Mouse (Mus musculus) central nervous system, embryonic 18 days (tissue): ENCODE results near the gene Shisa7. TPM values are rescaled to one million over a fixed set of nuclear protein-coding genes. Genes with fewer than 3 reads are reported as not detected.

ENCODE experiments used
- polyA plus RNA-seq: library from polyadenylated mRNA; depleted of rRNA; stranded (reverse); fragments of >200 nt; gene quantifications from 2 replicates; pipeline ENCODE4 v1.2.3, GENCODE M21; 2012; rRNA removed

Gene Shisa7
- polyA plus RNA-seq: 155 and 178 TPM in 2 replicates

GRCm38 (mm10) chr7:4844245-4844916, at the start of gene Shisa7:
Gene Shisa7, minus strand, starts transcription at chr7:4844696.

DNA sequence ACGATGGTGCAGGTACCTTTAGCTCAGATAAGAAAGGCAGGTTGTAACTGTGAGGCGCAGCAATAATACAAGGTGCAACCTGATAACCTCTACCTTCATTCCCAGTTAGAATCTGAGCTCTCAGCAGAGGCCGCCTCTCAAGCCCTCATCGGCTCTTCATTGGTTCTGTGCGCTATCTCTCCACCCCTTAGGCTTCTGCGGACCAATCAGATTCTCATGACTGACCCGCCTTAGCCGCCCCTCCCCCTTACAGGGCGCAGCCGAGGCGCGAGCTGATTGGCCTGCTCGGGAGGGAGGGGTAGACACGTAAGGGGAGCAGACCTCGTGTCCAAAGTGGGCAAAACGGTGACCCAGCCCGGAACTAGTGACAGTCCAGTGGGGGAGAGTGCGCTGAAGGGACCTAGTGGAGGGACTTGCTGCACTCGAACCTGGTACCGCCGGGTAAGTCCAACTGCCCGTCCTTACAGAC, 32.3 kb upstream of the Shisa7 start, which contains the start of gene Isoc2a:
TSS of gene Isoc2a (plus strand) at position 401 of the 469 bp plus-strand sequence.

GRCm38 (mm10) chr7:4870133-4870532, 25.6 kb upstream of the Shisa7 start, which contains the start of gene Isoc2b:
Gene Isoc2b, minus strand, starts transcription at chr7:4870258.

DNA sequence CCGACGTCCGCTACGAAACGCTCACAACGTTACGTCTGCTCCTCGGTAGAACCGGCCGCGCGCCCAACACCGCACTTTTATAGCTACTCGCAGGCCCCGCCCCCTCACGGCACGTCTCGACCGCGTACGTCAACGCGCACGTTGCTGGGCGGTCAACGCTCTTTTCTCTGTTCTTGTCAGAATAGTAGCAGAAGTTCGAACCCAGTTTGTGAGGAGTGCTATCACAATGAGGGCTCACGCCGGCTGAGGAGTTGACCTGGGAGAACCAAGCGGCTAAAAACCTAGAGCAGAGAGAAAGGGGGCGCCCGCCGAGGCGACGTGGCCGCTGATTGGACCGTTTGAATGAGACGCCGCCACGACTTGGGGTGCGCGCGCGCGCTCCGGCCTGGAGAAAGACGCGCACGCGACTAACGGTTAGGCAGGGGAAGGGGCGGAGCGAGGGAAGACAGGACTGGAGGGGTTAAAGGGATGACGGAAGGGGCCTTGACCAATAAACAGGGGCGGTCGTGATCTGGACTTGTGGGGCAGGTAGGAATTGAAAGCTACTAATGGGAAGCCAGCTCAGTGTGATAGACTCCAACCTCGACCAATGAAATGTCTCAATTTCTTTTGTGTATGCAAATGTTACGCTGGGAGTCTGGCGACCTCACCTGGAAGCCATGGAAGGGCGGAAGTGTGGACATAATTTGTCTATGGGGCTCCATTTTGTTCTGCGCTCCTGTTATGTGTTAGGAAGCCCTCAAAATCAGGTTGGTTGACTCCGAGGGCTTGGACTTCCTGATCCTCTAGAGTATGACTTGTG, 32.0 kb downstream of the Shisa7 start, which contains the start of gene Ube2s:
TSS of gene Ube2s (minus strand) at position 288 of the 802 bp plus-strand sequence.

DNA sequence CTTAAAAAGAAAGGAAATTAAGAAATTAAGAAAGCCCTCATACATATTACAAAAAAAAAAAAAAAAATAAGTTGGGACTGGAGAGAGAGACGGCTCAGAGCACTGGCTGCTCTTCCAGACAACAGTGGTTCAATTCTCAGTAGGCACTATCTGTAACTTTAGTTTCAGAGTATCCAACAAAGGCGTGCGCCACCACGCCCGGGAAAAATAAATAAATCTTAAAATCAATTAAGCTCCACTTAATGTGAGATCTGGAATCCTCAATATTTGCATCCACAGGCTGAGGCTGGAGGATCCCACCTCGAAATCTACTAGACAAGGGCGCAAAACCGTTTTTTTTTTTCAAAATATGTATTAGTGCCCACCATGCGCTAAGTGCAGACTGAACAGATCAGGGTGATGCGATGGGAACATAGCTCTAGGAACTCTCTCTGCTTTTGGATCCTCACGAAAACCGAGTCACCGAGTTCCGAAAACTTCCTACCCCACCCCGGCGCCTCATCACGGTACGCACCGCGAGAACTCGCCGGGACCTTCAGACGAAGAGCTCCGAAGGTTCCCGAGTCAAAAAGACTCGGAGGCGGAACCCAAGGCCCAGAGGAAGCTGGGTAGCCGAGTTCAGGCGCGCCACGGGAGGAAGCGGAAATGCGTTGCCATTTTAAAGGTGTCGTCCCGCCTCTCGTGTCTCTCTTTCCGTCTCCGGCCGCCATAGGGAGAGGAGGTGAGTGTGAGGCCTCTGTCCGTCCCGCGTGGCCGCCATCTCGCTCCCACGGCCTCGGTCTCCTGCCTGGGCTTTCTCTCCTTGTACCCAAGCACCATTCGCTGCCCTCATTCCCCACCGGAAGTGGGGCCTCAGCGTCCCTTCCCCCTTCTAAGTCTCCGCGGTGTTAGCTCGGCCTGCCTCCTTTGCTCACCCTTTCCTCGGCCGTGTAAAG, 52.0 kb downstream of the Shisa7 start, which contains the start of gene Rpl28:
TSS of gene Rpl28 (plus strand) at position 597 of the 935 bp plus-strand sequence.

GRCm38 (mm10) chr7:4789436-4789935, 55.0 kb downstream of the Shisa7 start, which contains the start of gene Tmem238:
Gene Tmem238, minus strand, starts transcription at chr7:4789656.

GRCm38 (mm10) chr7:4782759-4783158, 61.7 kb downstream of the Shisa7 start, which contains the start of the genes Il11 and Tmem190:
Gene Il11, minus strand, starts transcription at chr7:4782859.
Gene Tmem190, plus strand, starts transcription at chr7:4782937.

Other genes with a start within 250 kb of the Shisa7 start
- 3.0 and 3.2 TPM in 2 replicates for gene Ptprh, start 240.7 kb downstream of the Shisa7 start, polyA plus RNA-seq
- 37.0 and 37.6 TPM in 2 replicates for gene Tmem86b, start 213.3 kb downstream of the Shisa7 start, polyA plus RNA-seq
- 101 and 103 TPM in 2 replicates for gene Ppp6r1, start 185.7 kb downstream of the Shisa7 start, polyA plus RNA-seq
- gene Hspbp1, start 159.6 kb downstream of the Shisa7 start, polyA plus RNA-seq: 102 and 104 TPM in 2 replicates
- gene Brsk1, start 154.1 kb downstream of the Shisa7 start, polyA plus RNA-seq: 143 and 158 TPM in 2 replicates
- 0.11 and 0.14 TPM in 2 replicates for gene Tmem150b, start 119.4 kb downstream of the Shisa7 start, polyA plus RNA-seq
- gene Kmt5c, start 104.6 kb downstream of the Shisa7 start, polyA plus RNA-seq: 112 and 122 TPM in 2 replicates
- 29.6 and 43.1 TPM in 2 replicates for gene Cox6b2, start 91.6 kb downstream of the Shisa7 start, polyA plus RNA-seq
- 0.03 TPM in 1 of 2 replicates, not detected in the other for gene Fam71e2, start 73.4 kb downstream of the Shisa7 start, polyA plus RNA-seq
- 0.49 and 0.62 TPM in 2 replicates for gene Il11, start 61.8 kb downstream of the Shisa7 start, polyA plus RNA-seq
- gene Tmem190, start 61.8 kb downstream of the Shisa7 start, polyA plus RNA-seq: not detected in 2 replicates
- gene Tmem238, start 55.0 kb downstream of the Shisa7 start, polyA plus RNA-seq: 6.4 and 7.8 TPM in 2 replicates
- 289 and 373 TPM in 2 replicates for gene Rpl28, start 51.8 kb downstream of the Shisa7 start, polyA plus RNA-seq
- 351 and 378 TPM in 2 replicates for gene Ube2s, start 32.1 kb downstream of the Shisa7 start, polyA plus RNA-seq
- gene Isoc2b, start 25.6 kb upstream of the Shisa7 start, polyA plus RNA-seq: 2.4 and 3.1 TPM in 2 replicates
- gene Isoc2a, start 32.5 kb upstream of the Shisa7 start, polyA plus RNA-seq: 6.4 and 7.5 TPM in 2 replicates
- 0.89 and 1.0 TPM in 2 replicates for gene Gm36210, start 61.8 kb upstream of the Shisa7 start, polyA plus RNA-seq
- gene Zfp628, start 70.5 kb upstream of the Shisa7 start, polyA plus RNA-seq: 8.0 and 9.8 TPM in 2 replicates
- 34.3 and 37.0 TPM in 2 replicates for gene Nat14, start 77.3 kb upstream of the Shisa7 start, polyA plus RNA-seq
- gene Ssc5d, start 81.1 kb upstream of the Shisa7 start, polyA plus RNA-seq: 2.5 and 3.2 TPM in 2 replicates
- gene Sbk2, start 119.7 kb upstream of the Shisa7 start, polyA plus RNA-seq: 0.12 and 0.23 TPM in 2 replicates
- gene Sbk3, start 126.5 kb upstream of the Shisa7 start, polyA plus RNA-seq: 1.9 and 2.0 TPM in 2 replicates
- gene Zfp579, start 151.5 kb upstream of the Shisa7 start, polyA plus RNA-seq: 83.5 and 95.4 TPM in 2 replicates
- 9.7 and 10.5 TPM in 2 replicates for gene Zfp524, start 169.7 kb upstream of the Shisa7 start, polyA plus RNA-seq
- 30.6 and 33.0 TPM in 2 replicates for gene Fiz1, start 170.0 kb upstream of the Shisa7 start, polyA plus RNA-seq
- gene Gm44973, start 170.8 kb upstream of the Shisa7 start, polyA plus RNA-seq: not detected in 2 replicates
- gene Zfp865, start 175.7 kb upstream of the Shisa7 start, polyA plus RNA-seq: 28.3 and 32.9 TPM in 2 replicates
- gene Ccdc106, start 175.9 kb upstream of the Shisa7 start, polyA plus RNA-seq: 70.7 and 72.2 TPM in 2 replicates
- not detected in 2 replicates for gene 4632433K11Rik, start 189.4 kb upstream of the Shisa7 start, polyA plus RNA-seq
- 5.8 and 7.8 TPM in 2 replicates for gene Zfp784, start 193.8 kb upstream of the Shisa7 start, polyA plus RNA-seq
- 46.8 and 62.8 TPM in 2 replicates for gene Zfp580, start 206.8 kb upstream of the Shisa7 start, polyA plus RNA-seq
- 319 and 341 TPM in 2 replicates for gene U2af2, start 217.4 kb upstream of the Shisa7 start, polyA plus RNA-seq
- 180 and 196 TPM in 2 replicates for gene Epn1, start 235.5 kb upstream of the Shisa7 start, polyA plus RNA-seq